Mouse (Mus musculus): ENCODE measurements around the gene Spint1. TPM values are rescaled to one million over a fixed set of nuclear protein-coding genes. Genes with fewer than 3 reads are reported as not detected.

Gene Spint1
- total and polyA plus RNA-seq, 3 experiments = 1.1 TPM; not detected in 2

DNA sequence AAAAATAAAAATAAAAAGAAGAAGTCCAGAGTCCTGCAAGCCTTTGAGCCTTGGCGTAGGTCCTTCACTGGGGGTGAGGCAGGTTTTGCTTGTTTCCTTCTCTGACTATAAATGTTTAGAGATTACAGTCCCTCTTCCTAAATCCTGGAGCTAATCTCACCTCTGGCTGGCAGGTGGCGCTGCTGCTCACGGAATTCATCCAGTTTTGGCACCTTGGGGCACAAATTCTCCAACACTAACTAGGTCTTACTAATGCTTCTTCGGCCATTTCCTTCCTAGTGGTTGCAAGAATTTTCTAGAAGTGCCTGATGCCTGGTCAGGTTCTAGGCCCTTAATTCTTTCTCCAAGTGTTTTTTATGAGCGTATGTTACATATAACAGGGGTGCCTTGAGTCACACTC is 61.2 kb downstream of the Spint1 start:
- intact Hi-C loops (cut with DNase I) = loop anchor here (1.0 kb wide), 2 partner anchors 116 to 139 kb away; no protein-coding TSS in a partner anchor
- no peaks in the 10 kb centered on the region for H3K27me3 ChIP-seq (ENCODE audit: control insufficient read depth, insufficient read depth, low read length)
- H3K4me3 ChIP-seq = no peak overlapping the region
- H3K27ac ChIP-seq = peak overlapping the region; percentile 95
- 0 out of 2 replicates have a peak overlapping the region, but pooled peaks have one; percentile 28 for H3K9ac ChIP-seq (ENCODE audit: low read depth, low read length)
- peaks cover 3% of the 10 kb centered on the region for H3K79me2 ChIP-seq (replicated peaks; ENCODE audit: control insufficient read depth, insufficient read depth, low read length)
- peaks cover 17% of the 10 kb centered on the region for H3K4me1 ChIP-seq (ENCODE audit: control insufficient read depth, insufficient read depth, low read length)
- H3K36me3 ChIP-seq (ENCODE audit: control insufficient read depth, insufficient read depth, low read length) = peaks cover 4% of the 10 kb centered on the region
- 0 out of 2 replicates have a peak, but pooled peaks have one; percentile 26 for TF ChIP-seq POLR2A (IDR thresholded peaks at IDR 0.05; ENCODE audit: insufficient read depth, low read depth, low read length)
- TF ChIP-seq CTCF (IDR thresholded peaks at IDR 0.05) = peak; percentile 87
- peak; percentile 91 for TF ChIP-seq EP300 (IDR thresholded peaks at IDR 0.05; ENCODE audit: insufficient read depth, low read depth, low read length)
- WGBS = 29% methylated on average over 5 of the region's 5 CpGs
- peak; percentile 67 to 78 for DNase-seq

GRCm38 (mm10) chr2:119298839-119299238 is 61.7 kb downstream of the Spint1 start:
- WGBS = 65% methylated on average over 2 of the region's 2 CpGs
- no peak for TF ChIP-seq EP300 (IDR thresholded peaks at IDR 0.05; ENCODE audit: insufficient read depth, low read depth, low read length)
- TF ChIP-seq CTCF (IDR thresholded peaks at IDR 0.05) = no peak
- no peak for TF ChIP-seq POLR2A (IDR thresholded peaks at IDR 0.05; ENCODE audit: insufficient read depth, low read depth, low read length)
- Histone ChIP-seq H3K27me3 (ENCODE audit: control insufficient read depth, insufficient read depth, low read length) (no peaks in the 10 kb centered on the region), H3K4me3 (no peak overlapping the region), H3K9ac (ENCODE audit: low read depth, low read length) (peak overlapping the region; percentile 28), H3K4me1 (ENCODE audit: control insufficient read depth, insufficient read depth, low read length) (peaks cover 17% of the 10 kb centered on the region), H3K27ac (peak overlapping the region; percentile 95), H3K36me3 (ENCODE audit: control insufficient read depth, insufficient read depth, low read length) (peaks cover 4% of the 10 kb centered on the region), H3K79me2 (replicated peaks; ENCODE audit: control insufficient read depth, insufficient read depth, low read length) (peaks cover 3% of the 10 kb centered on the region)
- intact Hi-C loops (cut with DNase I) = loop anchor here (1.0 kb wide), 2 partner anchors 115 to 138 kb away; no protein-coding TSS in a partner anchor
- no peak for DNase-seq

Other genes with a start within 250 kb of the Spint1 start
- 10 to 100 TPM in 1 of 2 experiments, 1 to 10 TPM in 1; 9.7 to 10.9 TPM for gene Ccdc32, start 208.0 kb upstream of the Spint1 start, total RNA-seq (2021)
- 5.2 and 10.8 TPM in 2 replicates for gene Ccdc32, start 208.0 kb upstream of the Spint1 start, polyA plus RNA-seq (2012; rRNA removed)
- gene Rpusd2, start 202.6 kb upstream of the Spint1 start, total RNA-seq (2021) = 1 to 10 TPM; 4.1 to 5.1 TPM
- gene Rpusd2, start 202.6 kb upstream of the Spint1 start, polyA plus RNA-seq (2012; rRNA removed) = 3.4 and 5.7 TPM in 2 replicates
- gene Knl1, start 190.2 kb upstream of the Spint1 start, total RNA-seq (2021) = under 1 TPM; 0.39 to 0.48 TPM
- gene Knl1, start 190.2 kb upstream of the Spint1 start, polyA plus RNA-seq (2012; rRNA removed) = 0.02 and 0.06 TPM in 2 replicates
- under 1 TPM; 0.44 to 0.48 TPM for gene Rad51, start 124.6 kb upstream of the Spint1 start, total RNA-seq (2021)
- 0.70 and 1.0 TPM in 2 replicates for gene Rad51, start 124.6 kb upstream of the Spint1 start, polyA plus RNA-seq (2012; rRNA removed)
- gene Rmdn3, start 80.3 kb upstream of the Spint1 start, total RNA-seq (2021) = 10 to 100 TPM; 20.0 to 20.1 TPM
- gene Rmdn3, start 80.3 kb upstream of the Spint1 start, polyA plus RNA-seq (2012; rRNA removed) = 9.0 and 12.4 TPM in 2 replicates
- 10 to 100 TPM in 1 of 2 experiments, 1 to 10 TPM in 1; 8.0 to 10.2 TPM for gene Gchfr, start 69.6 kb upstream of the Spint1 start, total RNA-seq (2021)
- 19.3 and 28.8 TPM in 2 replicates for gene Gchfr, start 69.6 kb upstream of the Spint1 start, polyA plus RNA-seq (2012; rRNA removed)
- not detected for gene Gm14137, start 62.9 kb upstream of the Spint1 start, total RNA-seq (2021)
- gene Gm14137, start 62.9 kb upstream of the Spint1 start, polyA plus RNA-seq (2012; rRNA removed) = 0.04 TPM in 1 of 2 replicates, not detected in the other
- 10 to 100 TPM in 1 of 2 experiments, 1 to 10 TPM in 1; 8.5 to 11.6 TPM for gene Zfyve19, start 28.7 kb upstream of the Spint1 start, total RNA-seq (2021)
- gene Zfyve19, start 28.7 kb upstream of the Spint1 start, polyA plus RNA-seq (2012; rRNA removed) = 17.1 and 25.2 TPM in 2 replicates
- 10 to 100 TPM in 1 of 2 experiments, 1 to 10 TPM in 1; 9.3 to 10.1 TPM for gene Dnajc17, start 28.6 kb upstream of the Spint1 start, total RNA-seq (2021)
- gene Dnajc17, start 28.6 kb upstream of the Spint1 start, polyA plus RNA-seq (2012; rRNA removed) = 2.5 and 4.1 TPM in 2 replicates
- not detected for gene Ppp1r14d, start 7.5 kb upstream of the Spint1 start, total RNA-seq (2021)
- not detected in 2 replicates for gene Ppp1r14d, start 7.5 kb upstream of the Spint1 start, polyA plus RNA-seq (2012; rRNA removed)
- not detected for gene Rhov, start 33.9 kb downstream of the Spint1 start, total RNA-seq (2021)
- 0.12 TPM in 1 of 2 replicates, not detected in the other for gene Rhov, start 33.9 kb downstream of the Spint1 start, polyA plus RNA-seq (2012; rRNA removed)
- 10 to 100 TPM; 12.2 TPM for gene Vps18, start 51.4 kb downstream of the Spint1 start, total RNA-seq (2021)
- gene Vps18, start 51.4 kb downstream of the Spint1 start, polyA plus RNA-seq (2012; rRNA removed) = 10.2 and 12.6 TPM in 2 replicates
- gene Dll4, start 88.4 kb downstream of the Spint1 start, total RNA-seq (2021) = 10 to 100 TPM; 13.7 to 15.8 TPM
- gene Dll4, start 88.4 kb downstream of the Spint1 start, polyA plus RNA-seq (2012; rRNA removed) = 22.0 and 35.8 TPM in 2 replicates
- 10 to 100 TPM in 1 of 2 experiments, 1 to 10 TPM in 1; 5.6 to 13.7 TPM for gene Chac1, start 113.9 kb downstream of the Spint1 start, total RNA-seq (2021)
- 6.2 and 8.1 TPM in 2 replicates for gene Chac1, start 113.9 kb downstream of the Spint1 start, polyA plus RNA-seq (2012; rRNA removed)
- gene Ino80, start 240.3 kb downstream of the Spint1 start, total RNA-seq (2021) = 1 to 10 TPM; 9.5 to 9.7 TPM
- 5.1 and 7.0 TPM in 2 replicates for gene Ino80, start 240.3 kb downstream of the Spint1 start, polyA plus RNA-seq (2012; rRNA removed)

Data from heart, adult 2 months (tissue).